Mouse (Mus musculus) activated CD4-positive, CD25-positive, alpha-beta regulatory T cell (primary cell): ENCODE data around the gene Zdhhc5. TPM values are rescaled to one million over a fixed set of nuclear protein-coding genes. Genes with fewer than 3 reads are reported as not detected.

Source experiments
- polyA plus RNA-seq, 2 experiments: library from polyadenylated mRNA; unstranded; fragments of 100-300 nt; shearing (Covaris generic); gene quantifications; one replicate each; pipeline ENCODE4 v1.2.1; 2017

Zdhhc5 gene
- polyA plus RNA-seq: 10 to 100 TPM; 27.5 to 46.1 TPM

DNA sequence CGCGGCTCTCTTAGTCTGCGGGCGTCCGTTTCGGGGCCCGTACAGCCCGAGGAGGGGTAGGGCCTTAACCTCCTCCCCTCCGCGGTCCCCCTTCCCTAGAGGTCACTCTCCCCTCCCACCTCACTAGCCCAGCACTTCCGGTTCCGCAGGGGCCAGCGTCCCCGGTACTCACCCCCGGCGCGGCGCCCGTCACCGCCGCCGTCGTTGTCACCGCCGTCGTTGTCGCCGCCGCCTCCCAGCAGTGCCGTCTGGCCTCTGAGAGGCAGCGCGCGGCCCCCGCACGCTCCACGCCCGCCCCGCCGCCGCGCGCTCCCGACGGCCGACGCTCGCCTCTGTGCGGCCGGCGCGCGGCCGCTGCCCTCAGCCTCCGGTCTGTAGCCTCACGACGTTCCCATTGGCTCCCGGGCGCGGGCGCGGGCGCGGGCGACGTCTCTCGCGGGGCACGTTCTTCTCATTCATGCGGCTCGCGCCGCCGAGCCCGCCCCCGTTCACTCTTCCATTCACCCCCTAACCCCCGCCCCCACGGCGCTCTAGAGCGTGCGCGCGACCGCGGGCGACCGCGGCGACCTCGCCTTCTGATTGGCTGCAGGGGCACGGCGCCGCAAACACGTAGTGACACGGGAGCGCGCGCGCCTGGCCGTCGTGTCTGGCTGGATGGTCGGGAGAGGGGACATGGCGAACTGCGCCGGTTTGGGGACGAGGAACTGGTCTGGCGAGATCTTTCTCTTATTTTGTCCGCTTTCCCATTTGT is at the start of gene Zdhhc5:
TSS of gene Zdhhc5 (minus strand) at position 370 of the 751 bp plus-strand sequence.

DNA sequence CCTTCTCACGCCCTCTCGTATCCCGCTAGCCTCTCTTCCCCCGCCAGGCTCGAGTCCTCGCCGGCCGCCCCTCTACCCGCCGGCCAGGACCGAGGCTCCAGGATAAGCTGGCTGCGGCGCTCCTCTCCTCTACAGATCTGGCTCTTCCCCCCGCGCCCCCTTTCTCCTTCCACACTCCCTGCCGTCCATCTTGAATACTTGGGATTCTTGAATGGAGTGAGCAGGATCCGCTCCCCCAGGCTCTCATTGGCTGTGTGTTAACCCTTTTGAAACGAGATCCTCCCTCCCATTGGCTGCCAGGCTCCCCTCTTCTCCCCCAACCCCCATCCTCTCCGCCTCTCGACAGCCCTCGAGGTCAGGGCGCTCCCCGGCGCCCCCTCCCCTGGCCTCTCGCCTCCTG is 28.6 kb upstream of the Zdhhc5 start, which contains the start of gene Gm19426:
TSS of gene Gm19426 (minus strand) at position 95 of the 400 bp plus-strand sequence.

DNA sequence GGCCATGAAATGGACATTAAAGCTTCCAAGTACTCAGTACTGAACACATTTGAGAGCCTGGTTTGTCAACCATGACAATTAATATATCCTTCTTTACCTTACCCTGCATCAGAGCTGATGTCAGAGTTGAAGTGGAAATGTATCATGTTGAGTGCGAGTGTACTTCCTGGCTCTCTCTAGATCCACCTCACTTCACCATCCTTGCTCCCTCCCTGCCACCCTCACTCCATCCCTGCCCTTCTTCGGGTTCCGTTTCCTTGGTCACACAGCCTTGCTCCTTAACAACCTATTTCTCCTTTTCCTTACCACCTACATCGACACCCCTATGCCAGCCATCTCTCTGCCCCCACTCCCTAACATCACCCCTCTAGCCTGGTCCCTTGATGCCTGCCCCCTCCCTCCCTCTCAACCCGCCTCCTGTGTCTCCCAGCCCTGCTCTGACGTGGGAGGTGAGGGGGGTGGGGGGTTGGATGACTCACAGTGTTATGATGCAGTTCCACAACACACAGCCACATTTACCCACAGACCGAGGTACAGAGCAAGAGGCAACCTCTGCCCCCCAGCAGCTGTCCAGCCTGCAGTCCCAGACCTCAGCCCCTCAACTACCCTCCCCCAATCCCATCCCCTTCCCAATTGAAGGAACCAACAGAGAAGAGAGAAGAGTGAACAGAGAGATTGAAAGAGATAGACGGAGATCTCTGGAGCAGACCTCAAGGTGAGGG is 18.8 kb upstream of the Zdhhc5 start, which contains the start of gene Ypel4:
TSS of gene Ypel4 (plus strand) at position 480 of the 722 bp plus-strand sequence.

DNA sequence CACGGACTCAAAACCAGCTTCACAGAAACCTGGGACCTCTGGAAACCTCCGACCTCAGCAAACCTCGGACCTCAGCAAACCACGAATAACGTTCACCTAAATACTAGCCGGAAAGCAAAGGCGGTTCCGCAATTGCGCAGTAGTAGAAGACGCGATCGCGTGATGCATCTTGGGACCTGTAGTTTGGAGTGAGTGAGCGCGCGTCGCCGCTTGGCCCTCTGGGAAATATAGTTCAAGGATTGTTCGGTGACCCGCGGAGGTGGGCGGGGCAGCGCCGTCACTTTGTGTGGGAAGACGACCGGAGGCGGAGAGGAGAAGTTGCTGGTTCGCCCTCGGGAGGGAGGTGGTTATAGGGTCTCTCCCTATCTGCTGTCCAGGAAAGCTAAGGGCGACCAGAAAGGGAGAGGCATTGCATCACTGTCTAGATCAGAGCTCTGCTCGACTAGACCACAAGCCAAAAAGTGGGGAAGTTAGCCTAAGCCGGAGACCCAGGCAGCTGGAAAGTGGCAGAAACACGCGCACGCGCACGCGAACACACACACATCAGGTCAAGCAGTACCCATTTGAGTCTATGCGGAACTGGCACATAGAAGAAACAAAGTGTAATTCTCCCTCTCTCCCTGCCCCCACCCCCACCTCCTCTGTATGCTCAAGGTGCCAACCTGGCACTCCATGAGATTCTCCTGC is 12.3 kb upstream of the Zdhhc5 start, which contains the start of gene Clp1:
TSS of gene Clp1 (minus strand) at position 179 of the 687 bp plus-strand sequence.

DNA sequence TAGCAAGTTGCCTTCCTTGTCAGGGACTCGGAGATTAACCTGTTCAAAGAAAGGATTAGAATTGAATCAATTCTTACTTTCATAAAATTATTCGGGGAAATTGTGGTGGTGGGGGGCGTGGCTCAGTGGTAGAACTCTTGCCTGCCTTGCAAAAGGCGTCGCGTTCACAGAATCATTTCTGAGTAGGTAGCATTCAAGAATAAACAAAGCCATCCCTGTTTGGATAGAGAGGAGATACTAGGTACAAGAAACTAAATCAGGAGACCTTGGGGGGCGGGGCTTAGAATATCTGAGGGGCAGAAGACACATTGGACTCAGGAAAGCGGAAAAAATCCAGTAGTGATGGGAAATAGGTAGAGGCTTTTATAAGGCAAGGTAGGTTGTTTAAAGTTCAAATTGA is 36.0 kb downstream of the Zdhhc5 start, which contains the start of gene Tmx2:
TSS of gene Tmx2 (minus strand) at position 125 of the 400 bp plus-strand sequence.

DNA sequence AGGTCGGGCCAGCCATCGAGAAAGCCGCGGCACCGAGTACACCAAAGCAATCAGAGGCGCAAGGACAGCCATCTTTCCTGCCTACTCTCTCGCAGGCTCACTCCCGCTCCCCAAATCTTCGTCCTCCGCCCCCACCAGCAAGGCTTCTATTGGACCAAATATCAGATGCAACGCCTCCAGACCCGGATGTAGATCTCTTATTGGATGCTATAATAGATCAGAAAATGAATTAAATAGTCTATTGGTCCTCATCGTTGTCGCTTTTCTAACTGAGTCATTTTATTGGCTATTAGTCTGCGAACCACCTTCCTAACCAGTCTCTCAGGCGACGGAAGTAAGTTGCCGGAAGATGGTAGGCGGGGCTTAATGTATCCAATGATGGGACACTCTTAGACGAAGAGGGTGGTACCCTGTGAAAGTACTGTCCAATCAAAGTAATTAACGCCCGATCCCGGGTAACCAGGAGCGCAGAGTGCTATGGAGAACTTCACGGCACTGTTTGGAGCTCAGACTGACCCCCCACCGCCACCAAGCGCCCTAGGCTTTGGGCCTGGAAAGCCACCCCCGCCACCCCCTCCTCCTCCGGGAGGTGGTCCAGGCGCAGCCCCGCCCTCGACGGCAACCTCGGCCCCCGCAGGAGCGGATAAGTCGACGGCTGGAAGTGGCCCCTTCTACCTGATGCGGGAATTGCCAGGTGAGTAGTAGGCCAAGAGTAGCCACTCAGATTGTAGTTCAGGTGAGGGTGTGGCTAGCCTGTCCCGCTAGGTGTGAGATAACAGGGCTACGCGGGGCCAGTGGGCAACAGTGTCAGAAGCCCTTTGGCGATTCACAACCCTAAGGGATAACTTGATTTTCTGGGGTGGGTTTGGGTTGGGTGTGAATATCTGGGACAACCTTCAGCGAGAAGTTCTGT is 36.8 kb downstream of the Zdhhc5 start, which contains the start of the genes Gm28635 and Med19:
TSS of gene Gm28635 (minus strand) at position 74 of the 913 bp plus-strand sequence.
TSS of gene Med19 (plus strand) at position 435 of the 913 bp plus-strand sequence.

DNA sequence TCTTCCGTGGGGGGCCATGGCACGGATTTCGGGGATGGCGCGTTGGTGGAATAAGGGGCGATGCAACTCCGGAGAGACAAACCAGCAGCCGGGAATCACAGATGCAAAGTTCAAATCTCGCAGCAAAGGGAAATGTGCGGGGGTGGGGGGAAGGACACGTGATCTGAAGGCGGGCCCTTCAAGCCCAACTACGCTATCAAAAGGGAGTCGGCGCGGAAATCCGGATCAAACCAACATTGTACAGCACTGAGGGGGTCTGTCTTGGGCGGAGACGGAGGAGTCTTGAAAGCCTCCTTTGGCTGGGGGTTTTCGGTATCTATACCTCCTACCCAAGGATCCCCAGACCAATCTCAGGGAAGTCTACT is 44.4 kb downstream of the Zdhhc5 start, which contains the start of gene Selenoh:
TSS of gene Selenoh (minus strand) at position 202 of the 365 bp plus-strand sequence.

DNA sequence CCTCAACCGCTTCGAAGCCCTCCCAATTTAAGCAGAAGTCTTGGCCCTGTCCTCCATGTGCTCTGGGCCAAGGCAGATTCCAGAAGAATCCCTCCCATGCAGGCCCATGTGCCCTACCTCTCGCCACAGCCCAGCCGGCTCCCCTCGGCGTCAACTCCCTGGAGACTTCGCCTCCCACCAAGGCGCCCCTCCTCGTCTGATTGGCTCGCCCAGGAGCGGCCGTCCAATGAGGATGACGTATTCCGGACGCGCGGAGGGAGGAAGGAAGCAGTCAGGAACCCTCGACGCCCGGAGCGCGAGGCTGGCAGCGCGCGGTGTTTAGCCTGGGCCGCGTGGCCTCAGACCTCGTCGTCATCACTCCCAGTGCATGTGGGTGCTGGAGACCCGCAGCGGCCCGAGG is 56.2 kb downstream of the Zdhhc5 start, which contains the start of gene Btbd18:
TSS of gene Btbd18 (plus strand) at position 274 of the 400 bp plus-strand sequence.

DNA sequence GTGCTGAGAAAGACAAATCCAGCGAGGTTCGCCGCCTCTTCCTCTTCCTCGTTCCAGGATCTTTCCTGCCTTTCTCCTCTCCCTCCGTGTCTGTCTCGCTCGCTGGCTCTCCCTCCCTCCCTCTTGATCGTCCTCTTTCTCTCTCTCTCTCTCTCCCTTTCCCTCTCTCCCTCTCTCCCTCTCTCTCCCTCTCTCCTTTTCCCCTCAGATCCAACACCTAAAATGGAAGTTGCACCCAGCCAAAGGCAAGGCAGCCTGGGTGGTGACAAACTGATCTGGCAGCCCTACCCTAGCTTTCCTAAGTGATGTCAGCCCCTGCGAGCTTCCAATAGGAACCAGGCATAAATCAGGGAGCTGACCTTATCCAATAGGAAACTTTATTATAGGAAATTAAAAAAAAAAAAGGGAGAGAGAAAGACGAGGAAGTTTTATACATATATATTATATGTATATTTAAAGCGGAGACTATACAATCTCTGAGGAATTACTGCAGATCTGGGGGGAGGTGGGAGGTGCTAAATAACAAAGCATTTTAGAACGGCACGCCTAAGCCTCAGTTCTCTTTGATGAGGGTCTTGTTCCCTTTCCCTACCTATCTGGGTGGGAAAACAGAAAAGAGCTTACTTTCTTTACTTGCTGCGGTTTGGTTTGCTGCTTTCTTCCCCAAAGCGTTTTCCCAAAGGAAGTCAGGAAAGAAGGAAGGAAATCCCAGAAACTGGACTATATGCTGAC is 64.3 kb downstream of the Zdhhc5 start, which contains the start of gene Ctnnd1:
TSS of gene Ctnnd1 (minus strand) at position 302 of the 732 bp plus-strand sequence.

Other genes with a start within 250 kb of the Zdhhc5 start
- 10 to 100 TPM in 1 of 2 experiments, 1 to 10 TPM in 1; 5.8 to 11.9 TPM for gene Tfpi, start 238.4 kb downstream of the Zdhhc5 start, polyA plus RNA-seq
- gene Ctnnd1, start 64.4 kb downstream of the Zdhhc5 start, polyA plus RNA-seq: 1 to 10 TPM in 1 of 2 experiments, under 1 TPM in 1; 0.62 to 2.2 TPM
- gene Btbd18, start 56.1 kb downstream of the Zdhhc5 start, polyA plus RNA-seq: under 1 TPM in 1 of 2 experiments, not detected in 1; 0.23 TPM
- 100 to 1,000 TPM; 110 to 128 TPM for gene Selenoh, start 44.4 kb downstream of the Zdhhc5 start, polyA plus RNA-seq
- gene Gm28635, start 37.1 kb downstream of the Zdhhc5 start, polyA plus RNA-seq: not detected
- 10 to 100 TPM; 31.4 to 34.1 TPM for gene Med19, start 36.8 kb downstream of the Zdhhc5 start, polyA plus RNA-seq
- gene Tmx2, start 36.0 kb downstream of the Zdhhc5 start, polyA plus RNA-seq: 10 to 100 TPM; 70.5 to 91.6 TPM
- gene Clp1, start 12.2 kb upstream of the Zdhhc5 start, polyA plus RNA-seq: 10 to 100 TPM; 49.8 to 53.2 TPM
- gene Ypel4, start 18.9 kb upstream of the Zdhhc5 start, polyA plus RNA-seq: 1 to 10 TPM in 1 of 2 experiments, under 1 TPM in 1; 0.31 to 1.1 TPM
- gene Gm19426, start 28.5 kb upstream of the Zdhhc5 start, polyA plus RNA-seq: not detected
- gene Serping1, start 60.3 kb upstream of the Zdhhc5 start, polyA plus RNA-seq: not detected
- gene Ube2l6, start 83.6 kb upstream of the Zdhhc5 start, polyA plus RNA-seq: 10 to 100 TPM; 23.1 to 71.4 TPM
- gene Smtnl1, start 107.5 kb upstream of the Zdhhc5 start, polyA plus RNA-seq: under 1 TPM in 1 of 2 experiments, not detected in 1; 0.16 TPM
- 10 to 100 TPM; 21.9 to 43.6 TPM for gene Timm10, start 111.8 kb upstream of the Zdhhc5 start, polyA plus RNA-seq
- 1 to 10 TPM; 7.3 to 8.2 TPM for gene Slc43a1, start 123.7 kb upstream of the Zdhhc5 start, polyA plus RNA-seq
- gene Rtn4rl2, start 171.5 kb upstream of the Zdhhc5 start, polyA plus RNA-seq: not detected
- 10 to 100 TPM; 10.3 to 15.7 TPM for gene Slc43a3, start 221.4 kb upstream of the Zdhhc5 start, polyA plus RNA-seq